Mouse (Mus musculus) left cerebral cortex, adult 8-10 months (tissue): ENCODE data around the gene Rnase10. TPM values are rescaled to one million over a fixed set of nuclear protein-coding genes. Genes with fewer than 3 reads are reported as not detected.
A peak's percentile ranks its signal among the peaks of the same experiment; 100 is the strongest.
"Not testable (repeated sequence)": the region's sequence is repeated elsewhere in the genome, so short reads cannot be mapped to it uniquely, and the experiment has no call there.

Experiments used
- DNase-seq, 2 experiments: peaks; one replicate each; pipeline ENCODE4 v3.0.0; 2022; ENCODE audit warnings: low spot score in 2 of 2
- total RNA-seq, 4 experiments: library from RNA; stranded (reverse); gene quantifications; 2 replicates each; pipeline ENCODE4 v1.2.4; 2022

The Rnase10 gene
- total RNA-seq, 4 experiments from 2014 or later: 0.23 TPM; not detected in 3

DNA sequence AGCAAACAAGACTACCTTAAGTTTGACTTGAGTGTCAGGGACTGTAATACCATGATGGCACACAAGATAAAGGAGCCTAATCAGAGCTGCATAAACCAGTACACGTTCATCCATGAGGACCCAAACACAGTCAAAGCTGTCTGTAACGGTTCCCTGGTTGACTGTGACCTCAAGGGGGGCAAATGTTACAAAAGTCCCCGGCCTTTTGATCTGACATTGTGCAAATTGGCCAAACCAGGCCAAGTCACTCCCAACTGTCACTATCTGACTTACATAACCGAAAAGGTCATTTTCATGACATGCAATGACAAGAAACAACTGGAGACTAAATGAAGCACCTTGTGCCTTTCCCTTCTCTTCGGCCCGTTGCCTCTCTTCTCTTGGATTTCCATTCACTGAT, 2.0 kb downstream of the Rnase10 start:
- no peak for DNase-seq

DNA sequence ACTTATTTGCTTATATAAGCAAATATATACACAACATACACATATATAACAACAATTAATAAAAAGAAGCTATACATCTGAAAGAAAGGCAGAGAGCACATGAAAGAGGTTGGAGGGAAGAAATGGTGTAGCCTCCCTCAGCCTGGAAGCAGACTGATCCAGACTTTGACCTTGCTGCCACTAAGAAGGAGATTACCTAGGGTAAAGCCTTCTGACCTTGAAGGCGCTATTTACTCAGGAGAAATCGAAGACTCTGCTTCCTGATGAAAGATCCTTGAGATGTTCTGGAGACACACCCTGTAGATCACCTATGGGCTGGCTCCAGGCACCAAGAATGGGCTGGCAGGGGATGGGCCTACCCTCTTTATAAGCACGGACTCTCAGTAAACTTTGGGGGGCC, 7.2 kb downstream of the Rnase10 start:
- DNase-seq: not testable (repeated sequence)

DNA sequence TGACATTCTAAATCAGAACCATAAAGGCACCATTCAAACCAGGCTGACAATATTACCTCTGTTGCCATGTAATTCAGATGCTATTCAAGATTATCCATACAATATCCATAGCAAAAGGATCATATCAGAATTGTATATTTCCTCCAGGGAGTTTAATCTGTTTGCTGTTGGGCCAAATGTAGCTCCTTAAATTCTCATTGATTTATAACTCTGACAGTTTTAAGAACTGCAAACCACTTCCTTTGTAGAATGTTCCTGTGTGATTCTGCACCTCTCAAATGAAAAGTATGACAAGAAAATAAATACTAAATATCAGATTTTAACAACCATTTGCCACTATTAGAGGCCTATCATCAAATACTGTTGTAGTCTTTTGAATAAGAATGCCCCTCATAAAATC, 8.2 kb downstream of the Rnase10 start:
- DNase-seq: no peak

DNA sequence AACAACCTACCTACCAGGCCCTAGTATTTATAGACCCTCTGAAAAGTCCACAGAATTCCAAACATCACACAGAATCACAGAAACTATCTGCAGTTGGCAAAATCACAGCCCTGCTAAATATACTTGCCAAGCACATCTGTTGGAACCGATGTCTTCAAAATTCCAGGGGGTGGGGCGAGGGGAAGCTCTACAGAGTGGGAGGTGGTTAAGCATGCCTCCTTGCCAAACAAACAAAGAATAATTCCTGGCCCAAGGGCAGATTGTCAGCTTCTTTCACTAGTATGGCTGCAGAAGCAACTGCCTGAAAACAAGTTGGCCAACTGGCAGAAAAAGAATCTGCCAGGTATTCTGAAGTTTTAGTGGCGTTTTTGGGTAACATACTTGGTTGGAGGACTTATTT, 9.7 kb downstream of the Rnase10 start:
- no peak for DNase-seq

DNA sequence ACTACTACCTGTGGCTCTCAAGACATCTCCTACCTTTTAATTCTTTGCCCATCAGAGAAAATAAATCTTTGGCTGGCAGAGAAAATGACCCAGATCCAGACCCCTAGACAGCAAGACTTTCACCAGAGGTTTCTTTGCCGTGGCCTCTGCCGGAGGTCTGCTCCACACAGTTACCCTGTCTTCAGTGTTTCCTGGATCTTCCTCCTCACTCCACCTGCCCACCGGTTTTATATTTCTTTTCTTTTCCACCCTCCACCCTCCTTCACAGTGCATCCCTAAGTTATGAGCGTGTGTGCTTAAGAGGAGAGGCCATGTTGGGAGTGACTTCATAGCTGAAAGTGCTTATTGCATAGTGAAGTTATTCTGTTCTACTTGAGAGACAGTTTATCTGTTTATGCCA, 15.9 kb downstream of the Rnase10 start:
- DNase-seq: no peak

DNA sequence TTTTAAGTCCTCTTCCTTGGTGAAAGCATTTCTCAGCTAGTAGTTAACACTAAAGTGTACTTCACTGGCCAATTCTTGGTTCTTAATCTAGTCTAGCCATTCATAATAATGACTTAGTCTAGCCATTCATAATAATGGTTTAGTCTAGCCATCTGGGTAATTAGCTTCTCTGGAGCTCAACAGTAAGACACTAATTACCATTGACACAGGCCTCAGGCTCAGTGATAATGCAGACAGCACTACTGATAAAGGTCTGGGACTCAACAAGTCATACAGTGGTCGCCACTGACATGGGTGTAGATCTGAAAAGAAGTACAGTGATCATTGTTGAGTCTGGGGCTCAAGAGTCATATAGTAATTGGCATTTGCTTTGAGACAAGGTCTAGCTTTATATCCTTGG, 17.3 kb downstream of the Rnase10 start:
- no peak for DNase-seq

DNA sequence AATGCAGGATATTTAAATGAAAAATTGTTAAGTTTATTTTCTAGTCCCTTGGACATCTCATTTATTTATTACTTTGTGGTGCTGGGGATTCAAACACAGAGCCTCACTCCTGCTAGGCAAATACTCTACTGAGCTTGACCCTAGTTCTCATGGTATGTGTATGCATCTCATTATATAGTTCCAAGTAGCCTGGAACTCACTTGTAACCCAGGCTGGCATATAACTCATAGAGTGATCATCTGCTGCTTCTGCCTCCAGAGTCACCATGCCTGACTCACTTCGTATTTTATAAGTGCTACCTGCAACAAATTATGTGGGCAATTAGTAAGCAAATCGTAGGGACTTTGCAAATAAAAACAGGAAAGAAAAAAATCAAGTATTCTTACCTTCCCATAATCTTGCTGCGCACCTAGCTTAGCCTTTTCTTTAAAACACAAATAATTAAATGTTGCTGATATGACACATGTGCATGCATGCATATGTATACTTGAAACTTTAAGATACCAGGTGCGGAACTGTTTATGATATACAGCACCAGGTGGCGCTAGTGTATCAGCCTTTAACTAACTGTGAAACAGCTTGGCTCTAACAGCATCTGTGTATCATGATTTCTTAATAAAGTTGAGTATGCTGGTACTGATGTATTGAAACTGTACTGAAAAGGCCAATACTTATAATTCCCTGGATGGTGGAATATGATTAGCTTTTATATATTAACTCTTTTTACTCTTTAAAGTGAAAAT, 19.0 kb downstream of the Rnase10 start:
- peak; percentile 17 to 23 for DNase-seq

DNA sequence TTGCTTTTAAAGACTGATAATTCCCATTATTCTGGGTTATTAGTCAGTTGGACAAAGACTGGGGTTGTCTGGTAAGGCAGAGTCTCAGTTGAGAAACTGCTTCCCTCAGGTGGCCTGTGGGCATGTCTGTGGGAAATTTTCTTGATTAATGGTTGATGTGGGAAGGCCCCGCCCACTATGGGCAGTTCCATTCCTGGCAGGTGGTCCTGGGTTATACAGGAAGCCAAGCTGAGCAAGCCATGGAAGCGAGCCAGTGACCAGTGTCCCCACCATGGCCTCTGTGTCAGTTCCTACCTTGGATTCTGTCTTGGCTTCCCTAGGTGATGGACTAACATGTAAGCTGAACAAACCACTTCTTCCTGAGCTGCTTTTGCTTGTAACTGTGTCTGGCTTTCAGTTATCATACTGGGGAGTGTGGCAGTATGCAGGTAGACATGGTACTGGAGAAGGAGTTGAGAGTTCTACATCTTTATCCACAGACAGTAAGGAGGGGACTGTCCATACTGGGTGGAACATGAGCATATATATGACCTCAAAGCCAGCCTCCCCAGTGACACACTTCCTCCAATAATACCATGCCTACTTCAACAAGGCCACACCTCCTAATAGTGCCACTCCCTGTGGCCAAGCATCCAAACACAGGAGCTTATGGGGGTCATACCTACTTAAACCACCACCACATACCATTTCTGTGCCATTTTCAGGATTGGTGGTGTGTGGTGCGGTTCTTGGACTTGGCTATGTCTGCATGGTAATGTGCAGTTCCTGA, 20.0 kb downstream of the Rnase10 start:
- no peak for DNase-seq

DNA sequence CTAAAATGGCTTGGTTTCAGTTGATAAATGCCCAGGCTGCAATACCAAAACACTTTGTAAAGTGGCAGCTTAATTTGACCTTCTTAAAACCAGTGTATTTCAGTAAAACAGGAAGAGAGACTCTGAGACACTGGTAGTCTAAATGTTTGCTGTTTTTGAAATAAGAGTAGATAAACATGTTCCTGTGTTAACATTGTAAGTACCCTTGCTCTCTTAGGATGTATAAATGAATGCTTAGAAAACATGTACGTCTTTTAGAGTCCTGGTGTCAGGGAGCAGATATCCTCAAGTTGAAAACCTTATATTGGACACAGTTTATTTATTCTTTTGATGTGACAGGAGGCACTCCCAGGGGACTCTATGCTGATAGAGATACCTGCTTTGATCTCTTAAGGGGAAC, 27.7 kb downstream of the Rnase10 start:
- DNase-seq: no peak

DNA sequence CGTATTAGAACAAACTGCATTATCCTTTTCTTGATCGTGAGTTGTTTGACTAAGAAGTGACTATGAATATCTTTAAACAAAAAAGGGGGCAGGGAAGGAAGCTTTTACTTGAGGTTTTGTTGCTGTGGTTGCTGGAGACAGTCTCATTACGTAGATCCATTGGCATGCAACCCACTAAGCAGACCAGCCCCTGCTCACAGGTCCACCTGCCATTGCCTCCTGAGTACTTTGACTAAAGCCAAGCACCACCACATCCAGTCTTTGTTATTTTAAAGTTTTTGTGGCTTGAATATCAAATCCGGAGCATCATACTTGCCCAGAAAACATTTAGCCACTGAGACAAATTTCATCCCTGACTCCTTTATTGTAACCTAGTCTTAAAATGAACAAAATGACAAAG, 28.7 kb downstream of the Rnase10 start:
- DNase-seq: no peak

DNA sequence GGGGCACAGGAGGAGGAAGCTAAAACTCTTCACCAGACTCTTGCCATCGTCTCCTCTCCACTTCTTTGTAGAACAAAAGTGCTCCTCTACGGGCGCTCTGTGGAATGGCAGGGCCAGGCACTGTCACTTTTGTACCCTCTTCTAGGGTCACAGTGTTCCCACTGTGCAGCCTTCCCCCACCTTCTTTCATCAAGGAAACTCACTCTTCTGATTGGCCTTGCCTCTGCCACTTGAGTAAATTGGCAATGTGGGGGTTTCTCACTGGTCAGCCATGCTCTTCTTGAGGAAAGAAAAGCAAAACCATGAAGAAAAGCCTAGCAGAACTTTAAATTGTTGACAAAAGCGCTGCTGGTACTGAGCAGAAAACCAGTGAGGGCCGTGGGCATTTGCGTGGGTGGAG, 34.2 kb downstream of the Rnase10 start, which contains the start of gene Rnase9:
Gene Rnase9, minus strand, starts transcription at position 101 of the 400 bp plus-strand sequence.
- DNase-seq: no peak

DNA sequence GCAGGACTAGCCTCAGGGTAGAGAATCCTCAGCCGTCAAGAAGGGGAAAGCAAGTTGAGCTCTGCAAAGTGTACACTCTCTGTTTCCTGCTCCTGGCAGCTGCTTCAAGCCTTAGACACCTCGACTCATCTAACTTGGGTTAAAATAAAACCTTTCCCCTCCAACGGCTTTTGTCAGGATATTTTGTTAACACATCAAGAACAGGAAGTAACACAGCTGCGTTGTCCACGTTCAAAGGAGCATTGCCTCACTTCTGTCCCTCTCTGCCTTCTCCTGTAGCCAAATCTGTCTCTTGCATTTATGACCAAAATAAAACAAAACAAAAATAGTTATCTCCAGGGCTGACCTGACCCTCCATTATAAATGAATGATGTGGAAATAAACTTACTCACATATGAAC, 40.3 kb downstream of the Rnase10 start:
- DNase-seq: no peak

DNA sequence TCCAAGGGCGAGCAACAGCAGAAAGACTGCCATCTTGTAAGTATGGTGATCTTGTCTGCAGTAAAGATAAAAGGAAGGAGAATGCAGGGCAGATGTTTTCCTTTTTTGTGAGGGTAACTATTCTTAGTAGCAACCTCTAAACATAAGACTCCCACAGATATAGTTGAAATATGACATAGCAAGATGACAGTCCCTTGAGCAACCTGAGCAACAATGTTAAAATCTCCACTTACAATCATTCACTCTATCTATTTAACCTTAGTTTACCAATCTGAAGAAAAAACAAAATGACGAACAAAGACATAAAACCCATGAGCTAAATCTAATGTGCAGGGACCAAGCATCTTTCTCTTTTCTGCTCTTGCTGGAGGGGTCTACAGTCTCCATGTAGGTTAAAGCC, 42.5 kb downstream of the Rnase10 start, which contains the start of gene Rnase11:
Gene Rnase11, minus strand, starts transcription at position 101 of the 400 bp plus-strand sequence.
- DNase-seq: no peak

DNA sequence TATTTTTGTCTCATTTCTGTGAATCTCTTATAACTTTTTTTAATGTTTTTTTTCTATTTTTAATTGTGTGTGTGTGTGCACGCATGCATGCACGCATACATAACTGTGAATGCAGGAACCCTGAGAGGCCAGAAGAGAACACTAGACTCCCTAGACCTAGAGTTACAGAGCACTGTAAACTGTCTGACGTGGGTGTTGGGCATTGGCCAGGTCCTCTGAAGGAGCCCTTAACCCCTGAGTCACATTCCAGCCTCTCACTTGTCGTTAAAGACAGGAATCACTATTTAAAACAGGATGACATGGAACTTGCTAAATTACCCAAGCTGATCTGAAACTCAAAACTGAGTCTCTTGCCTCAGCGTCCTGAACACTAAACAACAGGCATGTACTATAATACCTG, 44.4 kb downstream of the Rnase10 start:
- DNase-seq: no peak

DNA sequence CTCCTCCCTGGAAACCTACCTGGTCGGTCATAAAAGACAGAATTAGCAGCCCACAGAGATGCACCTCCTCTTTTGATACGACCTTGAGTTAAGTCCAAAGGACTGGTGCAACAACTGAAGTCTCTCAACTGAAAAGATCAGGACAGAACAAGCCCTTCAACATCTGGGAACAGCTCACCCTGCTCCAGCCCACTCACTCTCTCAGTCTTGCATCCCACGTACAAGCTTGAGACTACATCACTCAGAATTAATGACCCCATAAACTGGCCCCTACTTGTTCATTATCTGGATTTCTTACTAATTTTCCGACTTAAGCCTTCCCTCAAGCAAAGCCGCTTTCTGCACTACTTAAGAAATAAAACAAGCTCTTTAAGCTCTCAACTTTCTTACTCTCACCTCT, 45.6 kb downstream of the Rnase10 start:
- DNase-seq: no peak

DNA sequence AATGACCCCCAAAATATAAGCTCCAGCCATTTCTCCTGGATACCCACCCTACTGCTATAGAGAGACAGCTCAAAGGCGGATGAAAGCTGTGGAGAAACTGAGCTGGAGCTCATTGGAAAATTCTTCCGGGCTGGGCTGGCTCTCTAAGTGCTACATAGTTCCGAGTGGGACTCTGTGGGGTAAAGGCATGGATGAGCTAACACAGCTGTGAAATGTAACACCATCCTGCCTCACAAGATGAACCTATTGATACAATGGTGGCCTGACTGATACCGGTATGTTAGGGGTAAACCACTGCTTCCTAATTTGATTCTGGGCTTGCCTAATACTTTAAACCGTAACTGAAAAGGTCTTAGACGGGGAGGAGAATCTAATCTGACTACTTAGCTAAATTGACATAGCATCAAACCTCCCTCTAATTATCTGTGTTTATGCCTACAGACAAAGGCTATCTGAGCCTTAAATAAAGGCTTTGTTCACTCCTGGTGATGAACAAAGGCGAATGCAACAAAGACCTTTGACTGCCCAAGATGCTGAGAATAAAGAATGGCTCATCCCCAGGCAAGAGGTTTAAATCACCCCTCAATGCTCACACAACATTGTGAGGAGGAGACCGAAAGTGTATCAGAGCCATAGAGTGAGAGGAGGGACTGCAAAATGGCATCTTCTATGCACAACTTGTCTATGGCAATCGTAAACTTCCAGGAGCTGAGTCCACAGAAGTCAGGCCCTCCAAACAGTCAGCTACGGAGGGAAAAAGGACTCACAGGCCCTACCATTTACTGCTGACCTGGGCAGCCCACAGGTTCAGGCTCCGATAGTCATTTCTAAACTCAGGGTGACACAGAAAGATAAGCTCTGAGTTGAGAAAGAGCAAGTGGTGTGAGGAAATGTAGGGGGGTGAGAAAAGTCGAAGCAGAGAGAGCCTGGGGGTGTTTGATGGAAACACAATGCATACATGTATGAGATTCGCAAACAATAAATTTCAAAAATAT, 47.0 kb downstream of the Rnase10 start:
- DNase-seq: no peak

DNA sequence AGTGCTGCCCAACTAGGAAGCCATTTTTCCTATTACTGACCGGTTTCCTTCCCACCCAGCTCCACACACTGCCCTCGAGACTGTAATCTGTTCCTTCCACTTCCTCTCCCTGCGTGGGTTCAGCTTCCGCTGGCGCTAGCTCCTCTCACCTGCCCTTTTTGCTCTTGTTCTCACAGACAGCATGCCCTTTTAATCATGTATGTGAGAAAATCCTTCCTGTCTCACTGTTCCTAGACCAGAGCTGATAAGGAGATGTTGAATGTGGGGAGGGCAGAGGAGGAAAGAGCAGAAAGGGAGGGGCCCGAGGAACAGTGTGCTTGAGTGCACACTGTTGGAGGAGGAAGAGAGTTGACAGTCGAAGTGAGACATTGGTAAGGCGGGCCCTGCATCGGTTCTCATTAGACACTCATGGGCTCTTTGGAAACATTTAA, 49.9 kb downstream of the Rnase10 start, which contains the start of gene Rnase12:
Gene Rnase12, minus strand, starts transcription at position 261 of the 431 bp plus-strand sequence.
- DNase-seq: no peak
